Mouse (Mus musculus) hematopoietic stem cell, adult 5-6 weeks (primary cell): Measurements from ENCODE around the gene Tbx3. TPM values are rescaled to one million over a fixed set of nuclear protein-coding genes. Genes with fewer than 3 reads are reported as not detected.

Source experiments
- ATAC-seq, 2 experiments: fragments of 125-278 bp in 1 of 2; replicated peaks in 1 of 2; 2 replicates each; pipeline ENCODE4 v1.8.0; 2016 to 2017; ENCODE audit warnings: inconsistent platforms in 2 of 2, mild to moderate bottlenecking in 2 of 2, moderate number of reproducible peaks in 2 of 2, low read depth in 1 of 2, moderate TSS enrichment in 1 of 2; ENCODE audit not compliant: low FRiP score in 2 of 2, poor library complexity in 2 of 2, severe bottlenecking in 2 of 2, insufficient read depth in 1 of 2, low TSS enrichment in 1 of 2
- total RNA-seq: library from RNA; stranded (forward); fragments of 172-1452, 232-1000 nt; gene quantifications from 2 replicates; pipeline ENCODE4 v1.2.3, GENCODE M21; 2017

Gene Tbx3
- total RNA-seq = not detected in 2 replicates

GRCm38 (mm10) chr5:119670566-119671108, at the start of gene Tbx3:
Gene Tbx3 (plus strand): TSS chr5:119670669.
- peak; percentile 81 to 82 for ATAC-seq

DNA sequence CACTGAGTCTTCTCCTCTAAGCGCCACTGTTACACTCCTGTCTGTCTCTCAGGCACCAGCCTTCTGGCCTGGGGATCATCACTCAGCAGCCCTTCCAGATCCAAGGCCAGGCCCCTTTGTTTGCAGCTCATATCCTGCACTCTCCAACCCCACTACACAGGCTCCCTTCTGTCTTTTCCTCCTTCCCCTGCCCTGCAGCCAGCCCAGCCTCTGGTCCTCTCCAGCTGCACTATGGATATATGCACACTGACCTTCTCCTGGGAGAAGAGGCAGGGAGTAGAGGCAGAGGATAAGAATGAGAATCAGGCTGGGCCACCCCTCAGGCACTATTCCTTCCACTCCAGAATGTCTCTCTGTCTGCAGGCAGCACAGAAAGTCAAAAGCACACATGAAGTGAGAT, 48.4 kb upstream of the Tbx3 start:
- ATAC-seq = no peak

- ATAC-seq = no peak
Observed at GRCm38 (mm10) chr5:119624554-119624953, 45.9 kb upstream of the Tbx3 start.

- no peak for ATAC-seq
Observed at GRCm38 (mm10) chr5:119625603-119626002, 44.9 kb upstream of the Tbx3 start.

DNA sequence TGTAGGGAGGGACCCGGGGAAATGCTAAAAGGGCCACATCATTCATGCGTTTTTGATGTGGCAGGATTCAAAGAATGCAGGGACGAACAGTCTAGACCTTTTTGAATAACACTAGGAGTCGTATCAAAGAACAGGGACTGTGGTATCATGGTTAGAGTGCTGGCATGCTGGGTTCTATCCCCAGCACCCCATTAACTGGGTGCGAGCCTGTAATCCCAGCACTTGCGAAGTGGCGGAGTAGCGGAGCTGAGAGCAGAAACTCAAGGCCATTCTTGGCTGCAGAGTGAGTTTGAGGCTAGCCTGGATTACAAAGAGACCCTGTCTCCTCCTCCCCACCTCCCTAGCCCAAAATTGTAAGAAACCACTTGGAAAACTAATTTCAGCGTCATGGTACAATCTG, 44.3 kb upstream of the Tbx3 start:
- no peak for ATAC-seq

- ATAC-seq = peak; percentile 47 to 52; a peak in 1 of 4 replicates
Observed at GRCm38 (mm10) chr5:119626662-119627061, 43.8 kb upstream of the Tbx3 start.

DNA sequence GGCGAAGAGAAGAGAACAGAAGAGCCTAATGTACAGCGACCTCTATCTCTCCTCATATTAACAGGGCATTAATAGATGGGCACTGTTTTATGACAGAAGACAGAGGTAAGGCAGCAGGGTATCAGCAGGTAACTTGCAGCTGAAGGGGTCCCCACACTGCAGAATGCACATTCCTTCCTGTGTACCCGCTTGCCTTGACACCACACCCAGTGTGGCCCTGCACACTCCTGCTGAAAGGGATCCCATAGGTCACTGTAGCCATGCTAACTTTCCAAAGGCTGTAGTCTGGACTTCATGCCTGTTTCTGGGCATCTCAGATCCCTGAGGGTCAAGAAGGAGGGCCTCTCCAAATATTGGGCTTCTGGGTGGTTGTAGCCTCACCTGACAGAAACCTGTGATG, 42.4 kb upstream of the Tbx3 start:
- ATAC-seq = no peak

- ATAC-seq = no peak
Observed at GRCm38 (mm10) chr5:119628746-119629327, 41.6 kb upstream of the Tbx3 start.

DNA sequence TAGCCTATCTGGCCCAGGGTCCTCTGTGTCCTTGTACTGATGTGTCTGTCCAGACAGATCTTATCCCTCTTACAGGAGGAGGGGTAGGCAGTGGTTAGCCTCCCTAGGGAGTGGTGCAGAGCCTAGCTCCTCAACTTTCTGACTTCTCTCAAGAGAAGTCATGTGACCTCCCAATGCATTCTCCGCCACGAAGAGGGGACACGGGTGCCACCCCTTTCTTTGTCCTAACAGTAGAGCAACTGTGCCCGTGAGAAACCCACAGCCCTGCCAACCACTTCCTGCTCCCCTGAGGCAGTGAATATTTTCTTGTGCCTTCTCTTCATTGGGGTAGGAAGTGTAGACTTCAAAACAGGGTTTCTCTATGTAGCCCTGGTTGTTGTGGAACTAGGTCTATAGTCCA, 36.9 kb upstream of the Tbx3 start:
- ATAC-seq = peak; percentile 82 to 97

GRCm38 (mm10) chr5:119634861-119635260, 35.6 kb upstream of the Tbx3 start:
- no peak for ATAC-seq

GRCm38 (mm10) chr5:119638300-119638699, 32.2 kb upstream of the Tbx3 start:
- ATAC-seq = no peak

GRCm38 (mm10) chr5:119641094-119641493, 29.4 kb upstream of the Tbx3 start:
- no peak for ATAC-seq

DNA sequence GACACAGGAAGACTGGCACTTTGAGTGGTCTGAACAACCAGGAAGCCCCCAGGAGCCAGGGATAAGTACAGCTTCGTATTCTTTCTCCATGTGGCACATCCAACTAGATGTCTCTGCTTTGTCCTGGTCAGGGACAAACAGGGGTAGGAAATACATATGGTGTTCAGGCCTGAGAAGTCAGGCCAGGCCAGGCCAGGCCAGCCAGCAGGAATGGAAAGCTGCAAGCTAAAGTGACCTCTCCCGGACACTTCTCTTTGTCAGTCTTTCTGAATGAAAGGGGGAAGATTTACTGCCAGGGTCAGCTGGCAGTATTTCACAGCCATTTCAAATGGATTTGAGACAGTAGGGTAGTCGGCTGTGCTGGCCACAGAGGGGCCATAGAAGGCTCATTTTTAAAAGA, 28.8 kb upstream of the Tbx3 start:
- ATAC-seq = no peak

DNA sequence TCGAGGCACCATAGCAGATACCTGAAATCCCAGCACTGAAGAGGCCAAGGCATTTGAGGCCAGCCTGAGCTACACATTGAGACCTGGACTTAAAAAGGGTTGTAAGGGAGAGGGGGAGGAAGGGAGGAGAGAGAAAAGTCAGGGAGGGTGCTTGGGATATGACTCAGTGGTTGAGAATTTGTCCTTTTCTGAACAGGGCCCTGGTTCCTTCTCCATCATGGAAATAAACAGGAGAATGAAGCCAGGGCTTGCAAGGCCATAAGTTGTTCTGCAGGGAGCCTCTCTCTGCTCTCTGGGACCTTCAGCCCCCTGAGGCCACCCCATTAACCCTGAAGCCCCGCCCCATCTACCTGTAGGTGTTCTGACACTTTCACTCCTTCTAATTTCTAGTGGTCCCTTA, 23.5 kb upstream of the Tbx3 start:
- ATAC-seq = no peak

GRCm38 (mm10) chr5:119651135-119651965, 19.1 kb upstream of the Tbx3 start:
- ATAC-seq = no peak

DNA sequence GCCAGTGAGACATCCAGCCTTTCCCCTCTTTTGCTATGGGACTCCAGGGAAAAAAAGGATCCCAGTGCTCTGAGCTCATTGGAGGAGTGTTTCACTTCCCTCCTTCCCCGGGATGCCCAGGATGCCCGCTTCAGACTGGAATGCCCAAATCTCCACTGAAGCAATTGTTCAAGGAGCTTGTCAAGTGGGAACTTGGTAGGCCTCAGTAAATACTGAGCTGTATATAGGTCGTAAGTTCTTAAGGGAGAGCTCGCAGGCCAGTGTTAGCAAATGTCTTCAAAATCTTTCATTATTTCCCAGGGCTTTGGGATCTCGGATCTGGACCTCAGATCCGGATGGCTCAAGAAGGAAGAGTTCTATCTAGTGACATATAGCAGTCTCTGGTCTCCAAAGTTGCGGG, 14.1 kb upstream of the Tbx3 start:
- no peak for ATAC-seq

DNA sequence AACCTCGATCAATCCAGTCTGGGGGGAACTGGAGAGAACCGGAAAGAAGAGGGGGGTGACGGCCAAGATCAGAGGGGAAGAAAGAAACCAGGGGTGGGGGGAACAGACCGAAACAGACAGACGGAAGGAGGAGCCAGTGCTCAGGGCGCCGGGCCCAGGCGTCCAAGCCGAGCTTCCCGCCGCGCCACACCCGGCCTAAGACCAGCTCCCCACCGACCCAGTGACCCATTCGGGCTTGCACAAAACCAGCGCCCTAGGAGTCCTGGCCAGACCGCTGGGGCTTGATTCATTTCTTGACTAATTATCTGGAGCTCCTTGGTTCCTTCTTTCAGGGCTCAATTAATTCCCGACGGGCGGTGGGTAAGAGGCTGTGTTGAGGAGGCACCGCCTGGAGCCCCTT, 13.6 kb upstream of the Tbx3 start:
- no peak for ATAC-seq

- ATAC-seq = no peak
Observed at GRCm38 (mm10) chr5:119657362-119657761, 13.1 kb upstream of the Tbx3 start.

- ATAC-seq = no peak
Observed at GRCm38 (mm10) chr5:119657804-119658203, 12.7 kb upstream of the Tbx3 start.
